Mouse (Mus musculus): ENCODE data around the gene Tanc1.
A peak's percentile ranks its signal among the peaks of the same experiment; 100 is the strongest.

Tanc1 gene

GRCm38 (mm10) chr2:59653306-59654165 is 41.7 kb downstream of the Tanc1 start:
- DNase-seq, result peak in 1 of 2 experiments; percentile 66

GRCm38 (mm10) chr2:59655471-59655870 is 43.6 kb downstream of the Tanc1 start:
- peak; percentile 53 to 64 for DNase-seq

GRCm38 (mm10) chr2:59656680-59657079 is 44.8 kb downstream of the Tanc1 start:
- no peak for DNase-seq

GRCm38 (mm10) chr2:59659686-59660085 is 47.8 kb downstream of the Tanc1 start:
- DNase-seq, result no peak

- DNase-seq, result no peak
Observed at GRCm38 (mm10) chr2:59660891-59661805, 49.3 kb downstream of the Tanc1 start.

- DNase-seq, result peak; percentile 51 to 59
Observed at GRCm38 (mm10) chr2:59664803-59665567, 53.1 kb downstream of the Tanc1 start.

- DNase-seq, result no peak
Observed at GRCm38 (mm10) chr2:59666533-59666932, 54.7 kb downstream of the Tanc1 start.

GRCm38 (mm10) chr2:59670087-59671060 is 58.5 kb downstream of the Tanc1 start:
- peak; percentile 52 to 61 for DNase-seq

- DNase-seq, result no peak
Observed at GRCm38 (mm10) chr2:59671671-59672070, 59.8 kb downstream of the Tanc1 start.

- no peak for DNase-seq
Observed at GRCm38 (mm10) chr2:59672086-59672485, 60.2 kb downstream of the Tanc1 start.

- no peak for DNase-seq
Observed at GRCm38 (mm10) chr2:59672686-59673085, 60.8 kb downstream of the Tanc1 start.

GRCm38 (mm10) chr2:59673351-59673750 is 61.5 kb downstream of the Tanc1 start:
- no peak for DNase-seq

GRCm38 (mm10) chr2:59673877-59674276 is 62.0 kb downstream of the Tanc1 start:
- no peak for DNase-seq

- DNase-seq, result no peak
Observed at GRCm38 (mm10) chr2:59675270-59675995, 63.6 kb downstream of the Tanc1 start.

- DNase-seq, result no peak
Observed at GRCm38 (mm10) chr2:59676041-59676440, 64.2 kb downstream of the Tanc1 start.

GRCm38 (mm10) chr2:59676442-59676841 is 64.6 kb downstream of the Tanc1 start:
- no peak for DNase-seq

GRCm38 (mm10) chr2:59679424-59680020 is 67.7 kb downstream of the Tanc1 start:
- DNase-seq, result no peak

- DNase-seq, result no peak
Observed at GRCm38 (mm10) chr2:59680736-59681135, 68.9 kb downstream of the Tanc1 start.

- DNase-seq, result no peak
Observed at GRCm38 (mm10) chr2:59681181-59681580, 69.3 kb downstream of the Tanc1 start.

- DNase-seq, result no peak
Observed at GRCm38 (mm10) chr2:59684864-59685605, 73.2 kb downstream of the Tanc1 start.
